Mouse (Mus musculus): ENCODE data around the gene Fto.

DNA sequence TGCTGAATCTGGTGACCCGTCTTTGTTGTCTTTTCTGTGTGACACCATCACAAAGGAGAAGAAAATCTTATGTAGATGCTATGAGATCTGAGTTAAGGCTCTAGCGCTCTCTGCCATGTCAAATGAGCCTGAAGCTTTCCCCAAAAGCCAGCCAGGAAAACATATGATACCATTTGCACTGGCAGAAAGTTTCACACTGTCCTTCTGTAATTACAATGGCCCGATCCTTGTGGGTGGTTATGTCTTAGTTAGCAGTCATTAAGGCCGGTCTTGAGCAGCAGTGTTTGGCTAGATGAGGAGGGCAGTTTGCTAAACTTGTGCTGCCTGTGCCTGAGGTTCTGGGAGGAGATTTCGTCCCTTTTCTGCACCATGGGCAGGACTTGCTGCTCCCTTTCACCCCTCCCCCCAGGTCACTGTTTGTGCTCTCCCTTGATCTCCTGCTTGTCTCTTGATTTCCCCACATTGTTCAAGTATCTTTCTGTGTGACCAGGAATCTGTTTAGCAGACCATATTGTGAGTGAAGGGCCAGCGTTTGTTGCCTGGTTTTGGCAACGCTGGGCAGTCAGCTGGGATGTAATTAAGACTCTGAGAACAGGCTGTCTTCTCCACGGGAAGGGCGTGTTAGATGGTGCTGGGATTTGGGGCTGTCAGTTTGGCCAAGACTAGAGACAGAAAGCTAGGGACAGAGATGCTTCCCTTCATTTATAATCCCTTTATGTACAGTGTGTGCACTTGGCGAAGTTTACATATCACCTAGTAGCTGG, 238.6 kb downstream of the Fto start:
- TF ChIP-seq CTCF (IDR thresholded peaks at IDR 0.05; ENCODE audit: borderline replicate concordance, extremely low read depth, insufficient read depth, insufficient read length): no peak
- TF ChIP-seq POLR2A (IDR thresholded peaks at IDR 0.05; ENCODE audit: borderline replicate concordance, extremely low read depth, insufficient read depth, insufficient read length, poor library complexity, severe bottlenecking): no peak

Measured in brain, embryonic 14.5 days (tissue).